Mouse (Mus musculus) urinary bladder, postnatal 14 days (tissue): ENCODE data around the gene Nfkbil1.

Experiments used
- DNase-seq: peaks from one replicate; pipeline ENCODE4 v3.0.0; 2021; ENCODE audit warnings: low spot score

The Nfkbil1 gene

GRCm38 (mm10) chr17:35254241-35255098, 18.9 kb upstream of the Nfkbil1 start:
- DNase-seq: peak; percentile 70

- DNase-seq: no peak
These were observed 17.9 kb upstream of the Nfkbil1 start for GRCm38 (mm10) chr17:35253293-35254093.

GRCm38 (mm10) chr17:35252619-35253292, 17.2 kb upstream of the Nfkbil1 start:
- DNase-seq: no peak

DNA sequence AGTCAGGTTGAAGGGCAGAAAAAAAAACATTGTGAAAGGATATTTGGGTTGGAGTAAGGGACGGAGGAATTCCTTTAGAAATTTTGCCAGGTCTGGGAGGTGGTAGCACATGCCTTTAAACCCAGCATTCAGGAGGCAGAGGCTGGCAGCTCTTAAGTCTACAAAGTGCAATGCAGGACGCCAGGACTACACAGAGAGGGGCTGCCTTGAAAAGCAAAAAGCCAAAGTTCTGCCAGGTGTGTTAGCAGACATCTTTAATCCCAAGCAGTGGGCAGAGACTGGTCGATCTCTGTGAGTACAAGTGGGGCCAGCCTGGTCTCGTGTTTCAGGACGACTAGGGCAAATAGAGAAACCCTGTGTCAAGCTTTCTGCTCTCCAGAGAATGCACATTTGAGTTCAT, 16.4 kb upstream of the Nfkbil1 start:
- DNase-seq: no peak

- DNase-seq: no peak
These were observed 15.6 kb upstream of the Nfkbil1 start for GRCm38 (mm10) chr17:35251162-35251719.

GRCm38 (mm10) chr17:35250348-35251120, 14.9 kb upstream of the Nfkbil1 start:
- DNase-seq: no peak

DNA sequence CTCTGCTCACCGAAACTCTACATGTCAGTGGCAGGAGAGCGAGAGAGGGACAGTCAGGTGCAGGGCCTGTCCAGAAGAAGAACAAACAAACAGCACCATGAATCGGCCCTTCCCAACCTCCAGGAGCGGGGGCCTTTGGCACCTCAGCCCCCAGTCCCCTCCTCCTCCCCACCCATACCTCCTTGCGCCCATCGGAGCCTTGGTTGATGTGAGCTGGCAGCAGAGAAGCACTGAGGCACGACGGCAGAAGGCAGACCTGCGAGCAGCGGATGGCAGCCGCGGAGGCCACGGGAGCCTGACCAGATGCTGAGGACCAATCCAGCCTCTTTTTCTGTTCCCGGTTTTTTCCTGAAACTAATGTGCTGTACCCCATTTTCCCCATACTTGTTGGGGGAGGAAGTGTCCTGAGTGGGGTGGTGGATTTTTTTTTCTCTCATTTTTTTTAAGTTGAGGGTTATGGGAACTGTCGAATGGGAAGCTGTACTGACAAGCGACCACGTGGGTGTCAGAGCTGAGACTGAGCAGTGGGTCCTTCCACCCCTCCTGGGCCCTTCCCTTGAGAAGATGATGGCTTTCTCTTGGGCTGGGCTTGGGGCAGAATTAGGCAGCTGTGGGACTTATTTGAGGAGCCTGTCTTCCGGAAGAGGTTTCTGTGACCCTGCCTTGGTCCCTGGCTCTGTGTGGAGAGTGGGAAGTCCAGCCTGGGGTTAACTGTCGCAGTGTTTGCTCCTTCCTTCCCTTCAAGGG, 14.0 kb upstream of the Nfkbil1 start:
- DNase-seq: no peak

DNA sequence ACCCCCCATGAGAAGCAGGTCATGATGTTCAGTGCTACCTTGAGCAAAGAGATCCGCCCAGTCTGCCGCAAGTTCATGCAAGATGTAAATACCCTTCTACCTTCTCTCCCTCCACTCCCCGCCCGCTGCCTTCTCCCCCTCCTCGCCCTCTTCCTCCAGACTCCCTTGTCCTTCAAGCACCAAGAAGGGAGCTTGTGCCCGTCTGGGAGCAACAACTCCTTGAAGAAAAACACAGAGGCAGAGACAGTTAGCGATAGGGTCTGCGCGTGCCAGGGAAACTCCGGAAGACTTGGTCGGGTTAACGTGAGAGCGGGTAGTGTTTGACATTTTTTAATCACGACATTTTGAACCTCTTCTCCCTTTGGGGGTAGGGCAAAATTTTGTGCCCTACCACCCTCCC, 13.4 kb upstream of the Nfkbil1 start:
- no peak for DNase-seq

DNA sequence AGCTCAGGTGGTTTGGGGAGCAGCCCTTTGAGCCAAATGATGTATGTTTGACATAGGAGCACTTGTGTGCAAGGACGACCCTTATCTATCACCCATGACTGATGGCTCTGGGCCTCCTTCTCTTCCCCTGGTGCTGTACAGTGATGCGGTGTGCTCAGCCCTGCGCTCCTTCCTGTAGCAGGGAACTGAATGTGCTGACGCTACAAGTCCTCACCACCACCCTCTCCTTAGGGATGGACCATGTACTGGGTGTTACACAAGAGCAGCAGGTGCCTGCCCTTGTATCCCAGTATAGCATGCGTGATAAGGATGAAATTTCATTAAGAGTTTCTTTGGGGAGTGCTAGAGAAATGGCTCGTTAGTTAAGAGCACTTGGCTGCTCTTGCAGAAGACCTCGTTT, 11.6 kb upstream of the Nfkbil1 start:
- DNase-seq: no peak

GRCm38 (mm10) chr17:35245731-35246623, 10.4 kb upstream of the Nfkbil1 start:
- DNase-seq: no peak

GRCm38 (mm10) chr17:35244999-35245398, 9.4 kb upstream of the Nfkbil1 start:
- DNase-seq: no peak

DNA sequence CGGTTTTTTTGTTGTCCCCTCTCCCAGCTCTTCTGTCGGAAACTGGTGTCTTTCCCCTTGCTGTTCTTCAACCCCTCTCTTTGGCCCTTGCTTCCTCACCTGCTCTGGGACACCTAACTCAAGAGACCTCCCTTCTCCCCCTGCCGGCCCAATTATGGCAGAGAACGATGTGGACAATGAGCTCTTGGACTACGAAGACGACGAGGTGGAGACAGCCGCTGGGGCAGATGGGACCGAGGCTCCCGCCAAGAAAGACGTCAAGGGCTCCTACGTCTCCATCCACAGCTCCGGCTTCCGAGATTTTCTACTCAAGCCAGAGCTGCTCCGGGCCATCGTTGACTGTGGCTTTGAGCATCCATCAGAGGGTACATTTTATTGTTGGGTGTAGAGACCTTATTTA, 7.5 kb upstream of the Nfkbil1 start:
- DNase-seq: peak; percentile 69

GRCm38 (mm10) chr17:35242015-35242941, 6.7 kb upstream of the Nfkbil1 start:
- peak; percentile 71 for DNase-seq

DNA sequence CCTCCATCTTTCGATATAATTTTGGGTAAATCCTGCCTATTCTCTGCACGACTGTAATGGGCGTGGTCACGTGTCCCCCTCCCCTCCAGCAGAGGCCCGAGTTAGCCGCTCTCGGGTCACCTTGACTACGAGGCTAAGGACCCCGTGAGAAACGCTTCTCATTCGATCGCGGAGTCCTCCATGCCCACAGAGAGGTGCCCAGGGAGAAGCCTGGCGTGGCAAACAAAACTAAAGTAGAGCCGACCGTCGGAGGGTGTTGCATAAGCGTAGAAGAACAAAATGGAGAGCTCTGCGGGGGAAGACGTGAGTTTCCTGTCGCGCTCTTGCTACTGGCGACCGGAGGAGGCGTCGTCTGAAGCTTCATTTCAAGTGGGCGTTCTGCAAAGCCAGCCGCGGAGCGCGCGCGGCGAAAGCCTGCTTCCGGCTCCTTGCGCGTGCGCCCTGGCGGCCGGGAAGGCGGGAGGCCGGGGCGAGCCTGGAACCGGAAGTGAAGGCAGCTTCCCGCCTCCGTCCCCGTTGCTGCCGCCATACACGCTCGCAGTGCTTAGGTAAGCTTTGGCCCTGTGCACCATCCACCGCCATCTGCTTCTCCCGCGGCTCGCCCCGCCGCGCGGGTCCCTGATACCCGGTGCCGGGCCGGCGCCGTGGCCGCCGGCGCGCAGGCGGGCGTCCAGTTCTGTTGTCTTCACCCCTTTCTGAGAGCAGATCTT, 5.9 kb upstream of the Nfkbil1 start, which contains the start of gene Ddx39b:
Gene Ddx39b (plus strand): TSS at position 442 of the 710 bp plus-strand sequence.
- DNase-seq: peak; percentile 96

GRCm38 (mm10) chr17:35240384-35241304, 5.1 kb upstream of the Nfkbil1 start:
- DNase-seq: no peak

- DNase-seq: no peak
These were observed 4.1 kb upstream of the Nfkbil1 start for GRCm38 (mm10) chr17:35239700-35240099.

DNA sequence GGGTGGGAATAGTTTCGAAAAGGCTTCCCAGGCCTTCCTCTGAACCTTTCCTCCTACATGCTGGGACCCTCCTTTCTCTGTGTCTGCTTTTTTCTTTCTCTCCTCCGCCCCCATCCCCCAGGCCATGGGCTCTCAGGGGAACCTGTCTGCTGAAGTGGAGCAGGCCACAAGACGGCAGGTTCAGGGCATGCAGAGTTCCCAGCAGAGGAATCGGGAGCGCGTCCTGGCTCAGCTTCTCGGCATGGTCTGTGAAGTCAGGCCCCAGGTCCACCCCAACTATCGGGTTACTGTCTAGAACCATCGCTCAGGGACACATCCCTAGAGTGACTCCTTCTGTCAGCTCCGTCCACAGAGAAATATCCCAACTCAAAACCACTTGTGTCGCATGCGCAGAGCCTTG, 1.9 kb upstream of the Nfkbil1 start:
- no peak for DNase-seq
